ENCODE assay signal across 11 mouse cellular contexts in genomic region chr8:93088686-93089122, GRCm38 (mm10). TPM values are rescaled to one million over a fixed set of nuclear protein-coding genes. Genes with fewer than 3 reads are reported as not detected.
DNase-seq lines count a peak whose midpoint lies in the region; ATAC-seq lines count a peak whose summit lies in the region.
"Had no signal": no experiment of that assay in that cellular context is flagged by ENCODE, and none has a peak within 500 bp of the region (broad histone marks: within the 10 kb centered on the region; RNA-seq: fewer than 3 reads in every experiment).

No protein-coding gene starts in this region.

- H3K9me3 ChIP-seq in kidney, embryonic 14.5 days (ENCODE audit: control insufficient read depth, low read length): no peaks in the 10 kb centered on the region
- no peaks in the 10 kb centered on the region for H3K9me3 ChIP-seq in hindbrain, embryonic 13.5 days
- H3K9me3 ChIP-seq in midbrain, embryonic 12.5 days: no peaks in the 10 kb centered on the region

- peak overlapping the region; percentile 0; the same call in 1 of the 2 replicates for H3K4me2 ChIP-seq in kidney, embryonic 14.5 days (replicated peaks; ENCODE audit: low read depth, low read length)
- 0 out of 2 replicates have a peak overlapping the region, but pooled peaks have one; percentile 10 for H3K4me2 ChIP-seq in hindbrain, embryonic 13.5 days
- peak overlapping the region; percentile 29; the same call in 1 of the 2 replicates for H3K4me2 ChIP-seq in midbrain, embryonic 12.5 days (replicated peaks)

- H3K27me3 ChIP-seq in kidney, embryonic 14.5 days (ENCODE audit: control insufficient read depth, insufficient read depth, low read length): no peaks in the 10 kb centered on the region
- H3K27me3 ChIP-seq in hindbrain, embryonic 13.5 days: no peaks in the 10 kb centered on the region
- H3K27me3 ChIP-seq in midbrain, embryonic 12.5 days: no peaks in the 10 kb centered on the region

- WGBS in kidney, embryonic 14.5 days: 6% methylated on average over 2 of the region's 2 CpGs
- 9% methylated on average over 2 of the region's 2 CpGs for whole genome bisulfite sequencing in hindbrain, embryonic 13.5 days
- WGBS in midbrain, embryonic 12.5 days: 4% methylated on average over 2 of the region's 2 CpGs

- ATAC-seq in kidney, embryonic 14.5 days (ENCODE audit: low FRiP score, low TSS enrichment): peak; percentile 96
- no peak for ATAC-seq in hindbrain, embryonic 13.5 days (ENCODE audit: low FRiP score)
- ATAC-seq in midbrain, embryonic 12.5 days (ENCODE audit: low FRiP score, low read depth): peak; percentile 82

- H3K4me1 ChIP-seq in kidney, embryonic 14.5 days (ENCODE audit: control insufficient read depth, insufficient read depth, low read length): no peaks in the 10 kb centered on the region
- H3K4me1 ChIP-seq in hindbrain, embryonic 13.5 days (replicated peaks): no peaks in the 10 kb centered on the region
- peaks cover 10% of the 10 kb centered on the region for H3K4me1 ChIP-seq in midbrain, embryonic 12.5 days

- H3K9ac ChIP-seq in kidney, embryonic 14.5 days (ENCODE audit: low read depth, low read length): no peak overlapping the region
- H3K9ac ChIP-seq in hindbrain, embryonic 13.5 days: no peak overlapping the region
- H3K9ac ChIP-seq in midbrain, embryonic 12.5 days (replicated peaks): no peak overlapping the region

- no peak overlapping the region for H3K4me3 ChIP-seq in kidney, embryonic 14.5 days (ENCODE audit: low read length)
- H3K4me3 ChIP-seq in hindbrain, embryonic 13.5 days: no peak overlapping the region
- H3K4me3 ChIP-seq in midbrain, embryonic 12.5 days: no peak overlapping the region

- no peaks in the 10 kb centered on the region for H3K36me3 ChIP-seq in kidney, embryonic 14.5 days (ENCODE audit: control insufficient read depth, insufficient read depth, low read length)
- no peaks in the 10 kb centered on the region for H3K36me3 ChIP-seq in hindbrain, embryonic 13.5 days
- H3K36me3 ChIP-seq in midbrain, embryonic 12.5 days: no peaks in the 10 kb centered on the region

- no peak for DNase-seq in kidney, adult 8-10 months
- peak; percentile 55 for DNase-seq in embryo, embryonic 11 days
- DNase-seq in gastrocnemius, postnatal 4 days (ENCODE audit: low spot score in 2 of 2): no peak
- no peak for DNase-seq in urinary bladder, adult 2 months (ENCODE audit: low spot score)
- DNase-seq in right cerebral cortex, adult 18-20 months: no peak

- no peak overlapping the region for H3K27ac ChIP-seq in kidney, embryonic 14.5 days (ENCODE audit: low read depth, low read length)
- H3K27ac ChIP-seq in hindbrain, embryonic 13.5 days: no peak overlapping the region
- H3K27ac ChIP-seq in midbrain, embryonic 12.5 days (replicated peaks): peak overlapping the region; percentile 43; the same call in 1 of the 2 replicates

RNA-seq across cellular contexts. Expression of gene Ces1b, which starts 8.9 kb away (rescaled TPM):
- polyA plus RNA-seq in kidney, embryonic 14.5 days (2014; fragmentation: Nextera tagmentation; extraction: Ambion mirVana): not detected in 2 replicates
- polyA plus RNA-seq in hindbrain, embryonic 13.5 days (2015; fragmentation: Nextera tagmentation; extraction: Ambion mirVana): not detected in 2 replicates
- not detected in 2 replicates for polyA plus RNA-seq in midbrain, embryonic 12.5 days (2016; fragmentation: Nextera tagmentation; extraction: Ambion mirVana)
- total RNA-seq in gastrocnemius, postnatal 4 days (2021): not detected
- not detected in 2 replicates for polyA plus RNA-seq in urinary bladder, adult 2 months (2012; rRNA removed)
- total RNA-seq: left cerebral cortex, postnatal 36 days had no signal
- polyA plus RNA-seq: C2C12; heart, postnatal 0 days had no signal

RNA-seq across cellular contexts. Expression of gene Ces1a, which starts 40.7 kb away (rescaled TPM):
- not detected in 2 replicates for polyA plus RNA-seq in kidney, embryonic 14.5 days (2014; fragmentation: Nextera tagmentation; extraction: Ambion mirVana)
- not detected in 2 replicates for polyA plus RNA-seq in hindbrain, embryonic 13.5 days (2015; fragmentation: Nextera tagmentation; extraction: Ambion mirVana)
- polyA plus RNA-seq in midbrain, embryonic 12.5 days (2016; fragmentation: Nextera tagmentation; extraction: Ambion mirVana): not detected in 2 replicates
- not detected for total RNA-seq in gastrocnemius, postnatal 4 days (2021)
- polyA plus RNA-seq in urinary bladder, adult 2 months (2012; rRNA removed): not detected in 2 replicates
- polyA plus RNA-seq: heart, postnatal 0 days had no signal

RNA-seq across cellular contexts. Expression of gene Ces1c, which starts 42.4 kb away (rescaled TPM):
- polyA plus RNA-seq in kidney, embryonic 14.5 days (2014; fragmentation: Nextera tagmentation; extraction: Ambion mirVana): not detected in 2 replicates
- polyA plus RNA-seq in hindbrain, embryonic 13.5 days (2015; fragmentation: Nextera tagmentation; extraction: Ambion mirVana): not detected in 2 replicates
- not detected in 2 replicates for polyA plus RNA-seq in midbrain, embryonic 12.5 days (2016; fragmentation: Nextera tagmentation; extraction: Ambion mirVana)
- total RNA-seq in gastrocnemius, postnatal 4 days (2021): 1 to 10 TPM in 1 of 2 experiments, under 1 TPM in 1; 0.15 to 1.2 TPM
- not detected in 2 replicates for polyA plus RNA-seq in urinary bladder, adult 2 months (2012; rRNA removed)
- total RNA-seq: left cerebral cortex, postnatal 36 days had no signal
- polyA plus RNA-seq: C2C12; heart, postnatal 0 days had no signal
